Comparison of ENCODE assay signal across 10 mouse cellular contexts in genomic region chr5:114902413-114902812, GRCm38 (mm10). TPM values are rescaled to one million over a fixed set of nuclear protein-coding genes. Genes with fewer than 3 reads are reported as not detected.
DNase-seq lines count a peak whose midpoint lies in the region; ATAC-seq and TF ChIP-seq lines count a peak whose summit lies in the region.
"Had no signal": no experiment of that assay in that cellular context is flagged by ENCODE, and none has a peak within 500 bp of the region (broad histone marks: within the 10 kb centered on the region; RNA-seq: fewer than 3 reads in every experiment).

No protein-coding gene starts in this region.

- TF ChIP-seq EP300 in liver, embryonic 14.5 days (IDR thresholded peaks at IDR 0.05; ENCODE audit: low read depth) = no peak
- no peak for TF ChIP-seq EP300 in stomach, postnatal 0 days (optimal IDR thresholded peaks at IDR 0.05)

- no peaks in the 10 kb centered on the region for H3K36me3 ChIP-seq in thymus, adult 2 months (ENCODE audit: control insufficient read depth, insufficient read depth, low read length)
- H3K36me3 ChIP-seq in liver, embryonic 14.5 days (replicated peaks; ENCODE audit: control insufficient read depth, insufficient read depth, low read depth) = no peaks in the 10 kb centered on the region
- 0 out of 2 replicates have a peak, but pooled peaks cover 2% of the 10 kb centered on the region for H3K36me3 ChIP-seq in stomach, postnatal 0 days (ENCODE audit: control insufficient read depth, insufficient read depth, low read length)
- H3K36me3 ChIP-seq: liver, embryonic 13.5 days had no signal

- peaks cover 3% of the 10 kb centered on the region for H3K4me1 ChIP-seq in thymus, adult 2 months (replicated peaks; ENCODE audit: control insufficient read depth, insufficient read depth, low read length)
- no peaks in the 10 kb centered on the region for H3K4me1 ChIP-seq in liver, embryonic 14.5 days (replicated peaks; ENCODE audit: control insufficient read depth in 2 of 2, insufficient read depth in 2 of 2, low read length in 1 of 2)
- H3K4me1 ChIP-seq in stomach, postnatal 0 days (replicated peaks; ENCODE audit: control insufficient read depth, insufficient read depth) = no peaks in the 10 kb centered on the region
- H3K4me1 ChIP-seq: liver, embryonic 13.5 days had no signal

- intact Hi-C loops in heart, postnatal 14 days (cut with DNase I) = loop anchor here (5.0 kb wide), 1 partner anchor 195 kb away; the partner anchor contains the start of gene Tchp

- H3K27me3 ChIP-seq in thymus, adult 2 months (ENCODE audit: control insufficient read depth, insufficient read depth, low read length) = no peaks in the 10 kb centered on the region
- no peaks in the 10 kb centered on the region; the same call in 1 of the 2 replicates for H3K27me3 ChIP-seq in liver, embryonic 14.5 days (ENCODE audit: control insufficient read depth, insufficient read depth, low read length)
- no peaks in the 10 kb centered on the region for H3K27me3 ChIP-seq in stomach, postnatal 0 days (ENCODE audit: control insufficient read depth, insufficient read depth, low read length)

- no peak for TF ChIP-seq CTCF in thymus, adult 2 months (IDR thresholded peaks at IDR 0.05; ENCODE audit: borderline replicate concordance, control insufficient read depth, extremely low read depth, insufficient read depth, low read length, poor library complexity)
- peak; percentile 77 for TF ChIP-seq CTCF in liver, embryonic 14.5 days (IDR thresholded peaks at IDR 0.05; ENCODE audit: low read depth)
- peak; percentile 90 for TF ChIP-seq CTCF in stomach, postnatal 0 days (IDR thresholded peaks at IDR 0.05; ENCODE audit: low read depth)

- H3K4me3 ChIP-seq in thymus, adult 2 months (ENCODE audit: control insufficient read depth, insufficient read depth, low read length) = no peak overlapping the region
- no peak overlapping the region for H3K4me3 ChIP-seq in liver, embryonic 14.5 days (ENCODE audit: insufficient read depth in 1 of 2, low read depth in 2 of 2, low read length in 2 of 2)
- H3K4me3 ChIP-seq in stomach, postnatal 0 days (ENCODE audit: low read depth, low read length) = no peak overlapping the region
- H3K4me3 ChIP-seq: liver, embryonic 13.5 days had no signal

- no peak for TF ChIP-seq POLR2A in thymus, adult 2 months (IDR thresholded peaks at IDR 0.05; ENCODE audit: control insufficient read depth, extremely low read depth, insufficient read depth, low read length, poor library complexity)

- no peak overlapping the region for H3K4me2 ChIP-seq in liver, embryonic 14.5 days (ENCODE audit: low read depth)
- no peak overlapping the region for H3K4me2 ChIP-seq in stomach, postnatal 0 days (replicated peaks; ENCODE audit: low read depth)
- H3K4me2 ChIP-seq: liver, embryonic 13.5 days had no signal

- peak; percentile 33 to 52 for DNase-seq in heart, postnatal 14 days
- DNase-seq in heart, adult 9 months (ENCODE audit: low spot score in 2 of 2) = no peak
- peak; percentile 43 for DNase-seq in thymus, adult 2 months
- no peak for DNase-seq in thymus, adult 18-20 months
- peak; percentile 21 for DNase-seq in c-Kit-positive CD71-positive TER-119-positive erythroid progenitor cells, embryonic 14.5 days (ENCODE audit: low spot score)
- DNase-seq in liver, embryonic 14.5 days (ENCODE audit: low read depth in 3 of 3, low spot score in 3 of 3) = no peak
- peak; percentile 66 for DNase-seq in stomach, postnatal 0 days (ENCODE audit: low spot score)
- DNase-seq in right cerebral cortex, postnatal 36 days (ENCODE audit: low spot score in 2 of 2) = no peak
- DNase-seq: liver, embryonic 13.5 days had no signal

- H3K27ac ChIP-seq in thymus, adult 2 months (ENCODE audit: control insufficient read depth, insufficient read depth, low read length) = no peak overlapping the region; the same call in 1 of the 2 replicates
- no peak overlapping the region for H3K27ac ChIP-seq in liver, embryonic 14.5 days
- H3K27ac ChIP-seq in stomach, postnatal 0 days (replicated peaks) = no peak overlapping the region
- H3K27ac ChIP-seq: liver, embryonic 13.5 days had no signal

- no peaks in the 10 kb centered on the region for H3K9me3 ChIP-seq in liver, embryonic 14.5 days (ENCODE audit: control insufficient read depth, low read length)
- H3K9me3 ChIP-seq in stomach, postnatal 0 days (ENCODE audit: control insufficient read depth, low read length) = no peaks in the 10 kb centered on the region
- H3K9me3 ChIP-seq: liver, embryonic 13.5 days had no signal

- no peak for ATAC-seq in liver, embryonic 14.5 days (ENCODE audit: insufficient read depth)
- peak; percentile 57; the same call in 1 of the 2 replicates for ATAC-seq in stomach, postnatal 0 days (ENCODE audit: low FRiP score, low TSS enrichment)

- no peak overlapping the region for H3K9ac ChIP-seq in liver, embryonic 14.5 days (replicated peaks)
- H3K9ac ChIP-seq in stomach, postnatal 0 days (ENCODE audit: low read length) = no peak overlapping the region
- H3K9ac ChIP-seq: liver, embryonic 13.5 days had no signal

- 63% methylated on average over 1 of the region's 1 CpGs for WGBS in thymus, adult 2 months
- 22% methylated on average over 1 of the region's 1 CpGs for WGBS in liver, embryonic 14.5 days (ENCODE audit: insufficient replicate concordance)
- 43% methylated on average over 1 of the region's 1 CpGs for WGBS in stomach, postnatal 0 days

RNA-seq across cellular contexts. Expression of gene Oasl2, which starts 5.7 kb away (rescaled TPM):
- 1 to 10 TPM; 5.1 to 5.3 TPM for total RNA-seq in heart, postnatal 14 days (2021)
- 22.0 and 31.7 TPM in 2 replicates for polyA plus RNA-seq in thymus, adult 2 months (2012; rRNA removed)
- 1.3 TPM in 2 replicates for polyA plus RNA-seq in liver, embryonic 14.5 days (2012; rRNA removed)
- polyA plus RNA-seq in liver, embryonic 14.5 days (2014; fragmentation: Nextera tagmentation; extraction: Ambion mirVana) = 2.0 and 2.1 TPM in 2 replicates
- polyA plus RNA-seq in stomach, postnatal 0 days (2015; fragmentation: Nextera tagmentation; extraction: Ambion mirVana) = 20.1 and 22.3 TPM in 2 replicates

RNA-seq across cellular contexts. Expression of gene Oasl1, which starts 20.6 kb away (rescaled TPM):
- total RNA-seq in heart, postnatal 14 days (2021) = under 1 TPM in 1 of 2 experiments, not detected in 1; 0.83 TPM
- 20.1 and 20.7 TPM in 2 replicates for polyA plus RNA-seq in thymus, adult 2 months (2012; rRNA removed)
- polyA plus RNA-seq in liver, embryonic 14.5 days (2012; rRNA removed) = 0.44 and 0.50 TPM in 2 replicates
- polyA plus RNA-seq in liver, embryonic 14.5 days (2014; fragmentation: Nextera tagmentation; extraction: Ambion mirVana) = 0.23 and 0.32 TPM in 2 replicates
- 14.1 and 14.6 TPM in 2 replicates for polyA plus RNA-seq in stomach, postnatal 0 days (2015; fragmentation: Nextera tagmentation; extraction: Ambion mirVana)

RNA-seq across cellular contexts. Expression of gene 2210016L21Rik, which starts 39.5 kb away (rescaled TPM):
- 10 to 100 TPM; 28.6 to 31.2 TPM for total RNA-seq in heart, postnatal 14 days (2021)
- polyA plus RNA-seq in thymus, adult 2 months (2012; rRNA removed) = 25.6 and 29.9 TPM in 2 replicates
- polyA plus RNA-seq in liver, embryonic 14.5 days (2012; rRNA removed) = 5.6 and 8.1 TPM in 2 replicates
- 11.3 and 12.3 TPM in 2 replicates for polyA plus RNA-seq in liver, embryonic 14.5 days (2014; fragmentation: Nextera tagmentation; extraction: Ambion mirVana)
- polyA plus RNA-seq in stomach, postnatal 0 days (2015; fragmentation: Nextera tagmentation; extraction: Ambion mirVana) = 39.2 and 49.8 TPM in 2 replicates

RNA-seq across cellular contexts. Expression of gene Gm9936, which starts 43.9 kb away (rescaled TPM):
- not detected for total RNA-seq in heart, postnatal 14 days (2021)
- polyA plus RNA-seq in thymus, adult 2 months (2012; rRNA removed) = 0.04 TPM in 1 of 2 replicates, not detected in the other
- not detected in 2 replicates for polyA plus RNA-seq in liver, embryonic 14.5 days (2012; rRNA removed)
- not detected in 2 replicates for polyA plus RNA-seq in liver, embryonic 14.5 days (2014; fragmentation: Nextera tagmentation; extraction: Ambion mirVana)
- polyA plus RNA-seq in stomach, postnatal 0 days (2015; fragmentation: Nextera tagmentation; extraction: Ambion mirVana) = 0.06 and 0.15 TPM in 2 replicates
- polyA plus RNA-seq: liver, embryonic 13.5 days had no signal

RNA-seq across cellular contexts. Expression of gene 4930519G04Rik, which starts 48.9 kb away (rescaled TPM):
- not detected for total RNA-seq in heart, postnatal 14 days (2021)
- polyA plus RNA-seq in thymus, adult 2 months (2012; rRNA removed) = not detected in 2 replicates
- not detected in 2 replicates for polyA plus RNA-seq in liver, embryonic 14.5 days (2012; rRNA removed)
- not detected in 2 replicates for polyA plus RNA-seq in liver, embryonic 14.5 days (2014; fragmentation: Nextera tagmentation; extraction: Ambion mirVana)
- 0.05 TPM in 1 of 2 replicates, not detected in the other for polyA plus RNA-seq in stomach, postnatal 0 days (2015; fragmentation: Nextera tagmentation; extraction: Ambion mirVana)
- polyA plus RNA-seq: liver, embryonic 13.5 days; stomach, embryonic 16.5 days had no signal

Comparison
In these comparisons a context has a peak if more than half of its experiments do, and no peak if none do; other contexts are left out.
1. DNase-seq: peak in heart, postnatal 14 days (2 of 2), thymus, adult 2 months (single experiment), c-Kit-positive CD71-positive TER-119-positive erythroid progenitor cells, embryonic 14.5 days (single experiment) and stomach, postnatal 0 days (single experiment); none in heart, adult 9 months (0 of 2), thymus, adult 18-20 months (0 of 2), liver, embryonic 14.5 days (0 of 3) and right cerebral cortex, postnatal 36 days (0 of 2).
2. RNA of gene Oasl1, which starts 20.6 kb away (polyA plus RNA-seq): 20.1 to 20.7 TPM in thymus, adult 2 months and 14.1 to 14.6 TPM in stomach, postnatal 0 days; 0.23 to 0.50 TPM in liver, embryonic 14.5 days; every median in the first group is over 10 times any median in the second.